Mouse (Mus musculus) spleen, postnatal 4 days (tissue): Measurements from ENCODE around the gene Upf2.

ENCODE experiments used
- DNase-seq, 2 experiments: peaks; one replicate each; pipeline ENCODE4 v3.0.0; 2022; ENCODE audit warnings: low spot score in 2 of 2

Gene Upf2

DNA sequence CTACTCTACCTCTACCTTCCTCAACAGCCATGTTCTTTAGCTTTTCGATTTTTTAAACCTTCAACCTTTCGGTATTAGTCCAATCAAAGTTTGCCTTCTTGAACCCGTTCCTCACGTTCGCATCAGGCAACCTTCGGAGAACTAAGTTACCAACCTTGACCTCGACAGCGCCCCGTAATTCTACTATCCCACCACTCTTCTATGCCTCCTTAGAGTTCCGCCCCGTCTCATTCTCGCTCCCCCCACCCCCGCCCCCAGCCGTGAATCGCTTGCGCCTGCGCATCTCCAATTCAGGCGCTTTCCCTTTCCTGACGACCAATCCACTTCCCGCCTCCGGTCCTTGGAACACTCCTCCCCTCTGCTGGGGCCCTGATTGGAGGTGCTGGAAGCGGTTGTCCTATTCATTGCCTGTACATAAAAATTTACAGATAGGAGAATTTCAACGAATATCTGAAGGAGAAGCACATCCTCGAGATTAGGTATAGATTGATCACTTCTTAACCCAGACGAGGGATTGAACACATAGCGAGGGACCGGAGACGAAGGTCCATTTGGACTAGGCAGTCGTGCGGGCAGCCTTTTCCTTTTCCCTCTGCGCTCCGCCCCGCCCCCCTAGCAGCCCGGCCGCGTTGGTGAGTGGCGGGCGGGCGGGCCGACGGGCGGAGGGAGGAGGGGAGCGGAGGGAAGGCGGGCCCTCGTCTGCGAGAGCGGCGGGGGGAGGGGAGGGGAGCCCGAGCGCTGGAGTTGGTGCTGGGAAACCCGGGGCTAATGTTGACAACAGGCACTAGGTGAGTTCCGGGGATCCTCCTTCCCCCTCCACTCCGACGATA, at the start of gene Upf2:
TSS of gene Upf2 (plus strand) at position 704 of the 830 bp plus-strand sequence.
- peak; percentile 94 to 98 for DNase-seq

- DNase-seq: no peak
Observed at GRCm38 (mm10) chr2:5906092-5906491, 45.2 kb upstream of the Upf2 start.

DNA sequence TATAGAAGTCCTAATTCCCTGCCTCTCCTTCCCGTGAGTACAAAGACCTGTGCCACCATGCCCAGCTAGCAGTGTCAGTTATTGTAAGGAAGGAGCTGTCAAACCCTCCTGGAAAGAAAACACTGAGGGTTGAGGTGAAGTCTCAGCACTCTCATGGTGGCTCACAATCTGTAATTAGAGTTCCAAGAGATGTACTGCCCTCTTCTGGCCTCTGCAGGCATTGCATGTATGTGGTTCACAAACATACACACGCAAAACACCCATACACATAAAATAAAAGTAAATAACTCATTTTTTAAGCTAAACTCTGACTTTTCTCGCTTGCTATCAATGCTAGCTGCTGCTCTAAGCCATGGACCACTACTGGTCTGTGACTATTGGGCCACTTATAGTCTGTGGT, 44.6 kb upstream of the Upf2 start:
- peak; percentile 62 to 81 for DNase-seq

- DNase-seq: no peak
Observed at GRCm38 (mm10) chr2:5911282-5911965, 39.8 kb upstream of the Upf2 start.

GRCm38 (mm10) chr2:5922823-5923222, 28.4 kb upstream of the Upf2 start:
- DNase-seq: no peak

- no peak for DNase-seq
Observed at GRCm38 (mm10) chr2:5923786-5924185, 27.5 kb upstream of the Upf2 start.

DNA sequence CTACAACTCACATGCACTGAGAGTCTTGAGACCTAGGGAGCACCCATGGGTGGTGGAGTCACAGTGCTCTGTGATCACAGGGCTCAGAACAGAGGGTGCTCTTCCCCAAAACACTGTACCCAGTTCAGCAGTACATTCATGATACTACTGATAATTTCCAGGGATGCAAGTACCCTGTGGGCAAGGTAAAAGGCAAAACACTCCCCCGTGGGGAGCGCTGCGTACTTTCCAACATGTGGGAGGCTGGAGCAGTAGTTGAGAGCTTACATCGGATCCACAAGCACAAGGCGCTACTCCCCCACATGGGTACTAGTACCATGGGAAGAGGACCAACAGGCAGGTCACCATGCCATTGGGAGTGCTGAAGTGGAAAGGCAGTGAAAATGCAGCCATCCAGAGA, 23.8 kb upstream of the Upf2 start:
- no peak for DNase-seq

DNA sequence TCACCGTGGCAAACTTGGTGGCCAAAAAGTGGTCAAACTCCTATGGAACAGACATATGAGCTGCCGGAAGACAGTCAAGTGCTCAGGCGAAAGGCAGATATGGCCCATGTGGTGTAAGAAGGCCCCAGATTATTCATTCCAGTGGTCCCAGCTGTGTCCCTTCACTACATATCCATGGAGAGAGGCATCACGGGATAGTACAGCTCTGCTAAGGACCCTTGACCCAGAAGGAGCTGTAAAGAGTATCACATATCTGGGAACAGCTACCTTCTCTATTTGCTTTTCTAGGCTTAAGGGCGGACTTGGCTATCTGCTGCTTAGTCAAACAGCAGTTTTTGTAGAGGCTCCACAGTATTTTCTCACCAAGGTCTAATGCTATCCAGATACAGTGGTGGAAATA, 21.5 kb upstream of the Upf2 start:
- DNase-seq: no peak

DNA sequence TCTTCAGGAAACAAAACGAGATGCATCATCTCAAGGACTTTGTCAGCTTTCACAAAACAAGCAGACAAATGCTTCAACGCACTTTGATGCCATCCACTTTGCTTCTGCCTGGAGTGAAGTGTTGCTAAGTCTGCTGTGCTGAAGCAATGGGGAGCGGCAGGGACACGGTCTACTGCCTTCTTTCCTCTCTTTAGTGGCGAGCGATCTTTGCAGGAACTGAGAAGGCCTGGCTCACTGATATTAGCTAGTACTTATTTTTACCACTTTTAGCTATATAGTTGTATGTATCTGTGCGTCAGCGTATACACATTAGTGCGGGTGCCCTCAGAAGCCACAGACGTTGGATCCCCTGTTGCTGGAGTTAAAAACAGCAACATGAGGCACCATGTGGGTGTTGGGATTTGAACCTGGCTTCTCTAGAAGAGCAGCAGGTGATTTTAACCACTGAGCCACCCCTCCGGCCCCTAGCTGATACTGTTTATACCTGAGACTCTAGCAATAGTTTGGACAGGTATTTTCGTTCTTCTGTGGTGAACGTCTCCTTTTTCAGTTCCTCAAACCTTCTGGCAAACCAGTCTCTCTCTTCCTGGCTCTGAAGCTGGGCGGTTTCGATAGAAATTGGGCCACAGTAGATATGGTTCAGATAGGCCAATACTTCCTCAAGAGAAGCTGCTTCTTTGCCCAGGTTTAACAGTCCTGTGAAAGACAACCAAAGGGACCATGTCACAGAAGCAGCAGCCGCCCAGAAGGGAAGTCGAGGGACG, 20.8 kb upstream of the Upf2 start:
- DNase-seq: no peak

- no peak for DNase-seq
Observed at GRCm38 (mm10) chr2:5931938-5932337, 19.3 kb upstream of the Upf2 start.

DNA sequence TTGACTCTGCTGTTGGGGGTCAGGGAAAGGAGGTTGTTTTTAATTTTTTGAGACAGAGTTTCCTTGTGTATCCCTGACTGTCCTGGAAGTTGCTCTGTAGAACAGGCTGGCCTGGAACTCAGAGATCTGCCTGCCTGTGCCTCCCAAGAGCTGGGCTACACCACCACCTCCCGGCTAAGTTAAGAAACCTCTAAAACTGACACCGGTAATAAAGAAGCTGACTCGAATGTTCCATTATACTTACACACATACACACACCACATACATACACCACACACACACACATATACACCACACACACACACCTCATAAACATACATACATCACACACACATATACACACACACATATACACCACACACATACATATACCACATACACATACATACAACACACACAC, 16.3 kb upstream of the Upf2 start:
- no peak for DNase-seq

GRCm38 (mm10) chr2:5936068-5936467, 15.2 kb upstream of the Upf2 start:
- no peak for DNase-seq

DNA sequence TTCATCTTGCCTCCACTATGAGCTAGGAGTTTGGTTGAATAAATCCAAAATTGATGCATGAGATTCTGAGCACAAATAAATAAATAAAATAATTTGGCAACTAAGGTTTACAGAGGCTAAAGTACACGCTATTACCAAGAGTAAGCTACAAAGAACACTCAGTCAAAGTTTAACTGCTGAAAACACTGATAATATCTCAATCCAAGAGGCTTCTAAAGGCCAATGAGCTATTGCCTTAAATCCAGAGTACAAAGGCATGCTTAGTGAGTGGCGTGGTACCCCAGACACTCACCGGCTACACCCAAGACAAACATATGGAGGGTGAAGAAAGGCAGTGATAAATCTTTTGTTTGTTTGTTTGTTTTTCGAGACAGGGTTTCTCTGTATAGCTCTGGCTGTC, 14.7 kb upstream of the Upf2 start:
- no peak for DNase-seq

- no peak for DNase-seq
Observed at GRCm38 (mm10) chr2:5939319-5939718, 11.9 kb upstream of the Upf2 start.

DNA sequence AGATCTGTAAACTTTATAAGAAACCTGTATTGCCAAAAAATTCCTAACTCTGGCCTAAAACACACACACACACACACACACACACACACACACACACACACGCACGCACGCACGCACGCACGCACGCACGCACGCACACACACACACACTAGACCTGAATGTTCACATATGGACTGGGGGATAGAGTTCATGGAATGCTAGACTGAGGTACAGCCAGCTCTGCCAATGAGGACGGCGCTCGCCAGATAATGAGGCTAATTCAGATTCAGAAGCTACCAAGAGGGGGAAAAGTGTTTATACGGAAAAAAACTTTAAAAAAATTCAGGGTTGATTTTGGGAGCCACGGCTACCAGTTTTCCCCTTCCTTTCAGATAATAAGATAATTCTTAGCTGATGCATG, 11.4 kb upstream of the Upf2 start:
- DNase-seq: no peak

DNA sequence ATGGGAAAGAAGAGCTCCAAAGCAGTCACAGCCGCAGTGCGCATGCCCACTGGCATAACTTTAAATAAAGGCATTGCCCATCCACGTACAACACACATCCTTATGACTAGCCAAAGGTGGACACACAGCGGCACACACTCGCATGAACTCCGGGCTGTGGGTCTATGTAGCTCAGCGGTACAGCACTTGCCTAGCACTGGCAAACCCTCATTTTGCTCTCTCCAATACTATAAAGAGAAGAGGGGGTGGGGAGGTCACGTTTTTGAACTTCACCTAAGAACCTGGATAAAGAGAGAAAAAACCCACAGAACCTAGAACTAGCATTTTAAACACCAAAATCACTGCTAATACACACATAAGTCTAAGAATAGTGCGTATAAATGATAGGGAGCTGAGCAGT, 10.3 kb upstream of the Upf2 start:
- no peak for DNase-seq

- no peak for DNase-seq
Observed at GRCm38 (mm10) chr2:5941861-5942415, 9.3 kb upstream of the Upf2 start.

DNA sequence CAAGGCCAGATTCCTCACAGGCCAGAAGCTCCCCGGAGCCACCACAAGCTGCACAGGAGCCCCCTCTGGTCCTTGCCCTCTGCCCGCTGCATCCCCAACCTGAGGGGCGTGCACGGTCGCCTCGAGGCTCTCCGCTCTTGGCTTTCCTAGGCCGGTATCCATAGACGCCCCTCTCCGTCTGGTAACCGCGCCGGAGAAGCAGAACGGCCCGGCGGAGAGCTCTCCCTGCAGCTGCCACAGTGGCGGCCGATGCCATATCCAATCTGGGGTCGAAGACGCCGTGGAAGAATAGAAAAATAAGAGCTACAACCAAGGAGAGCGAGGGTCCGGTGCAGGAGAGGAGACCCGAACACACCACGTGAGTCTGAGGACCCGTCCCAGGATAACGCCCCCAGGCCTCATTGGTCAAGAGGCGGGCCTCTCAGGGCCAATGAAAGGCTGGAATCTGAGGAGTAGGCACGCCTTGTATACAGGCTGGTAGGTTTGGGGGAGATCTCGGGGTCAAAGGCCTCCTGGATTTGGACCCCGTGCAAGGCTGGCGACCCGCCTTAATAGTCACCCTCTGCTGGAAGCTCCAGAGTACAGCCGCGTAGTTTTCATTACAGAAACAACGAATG, 8.7 kb upstream of the Upf2 start, which contains the start of gene Dhtkd1:
TSS of gene Dhtkd1 (minus strand) at position 377 of the 617 bp plus-strand sequence.
- DNase-seq: peak; percentile 44 to 73

DNA sequence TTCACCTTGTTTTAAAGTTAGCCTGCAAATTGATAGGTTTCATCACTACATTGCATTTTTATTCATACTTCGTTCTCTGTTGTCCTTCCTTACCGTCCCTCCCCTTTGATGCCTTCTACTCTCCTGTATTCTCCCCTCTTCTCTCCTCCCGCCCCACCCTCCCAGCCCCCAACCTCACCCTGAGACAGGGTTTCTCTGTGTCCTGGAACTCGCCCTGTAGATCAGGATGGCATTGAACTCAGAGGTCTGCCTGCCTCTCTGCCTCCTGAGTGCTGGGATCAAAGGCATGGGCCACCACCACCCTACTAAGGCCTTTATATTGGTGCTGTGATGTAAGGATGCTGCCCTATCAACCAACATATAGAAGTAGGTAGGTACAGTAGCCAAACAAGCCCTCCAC, 8.2 kb upstream of the Upf2 start:
- DNase-seq: no peak

GRCm38 (mm10) chr2:5945629-5946028, 5.6 kb upstream of the Upf2 start:
- no peak for DNase-seq

- no peak for DNase-seq
Observed at GRCm38 (mm10) chr2:5946876-5947275, 4.4 kb upstream of the Upf2 start.

DNA sequence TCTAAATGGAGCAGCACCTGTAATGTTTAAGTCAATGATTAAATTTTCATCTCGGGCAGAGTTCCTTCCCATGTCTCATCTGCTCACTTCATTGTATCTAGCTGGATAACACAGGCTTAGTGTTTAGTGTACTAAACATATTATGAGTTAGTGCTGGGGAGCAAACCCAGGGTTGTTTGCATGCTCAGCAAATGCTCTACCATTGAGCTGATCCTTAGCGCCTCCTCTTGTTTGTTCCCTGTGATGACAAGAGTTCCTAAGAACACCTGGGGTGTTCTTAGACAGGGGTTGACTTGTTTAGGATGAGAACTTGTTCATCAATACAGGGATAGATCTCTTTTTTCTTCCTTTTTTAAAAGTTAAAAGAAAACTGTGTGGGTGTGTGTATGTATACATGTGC, 2.3 kb upstream of the Upf2 start:
- DNase-seq: no peak
